8 mouse cellular contexts compared by ENCODE assay signal in genomic region chr15:99420521-99421014, GRCm38 (mm10). TPM values are rescaled to one million over a fixed set of nuclear protein-coding genes. Genes with fewer than 3 reads are reported as not detected.
DNase-seq lines count a peak whose midpoint lies in the region; ATAC-seq lines count a peak whose summit lies in the region.

No protein-coding gene starts in this region.

- H3K9me3 ChIP-seq in embryonic facial prominence, embryonic 12.5 days, result no peaks in the 10 kb centered on the region
- H3K9me3 ChIP-seq in heart, embryonic 11.5 days (replicated peaks; ENCODE audit: control insufficient read depth, low read length), result no peaks in the 10 kb centered on the region
- no peaks in the 10 kb centered on the region for H3K9me3 ChIP-seq in kidney, embryonic 16.5 days (ENCODE audit: low read length)
- no peaks in the 10 kb centered on the region for H3K9me3 ChIP-seq in stomach, embryonic 15.5 days

- intact Hi-C loops in left cerebral cortex, postnatal 14 days (cut with DNase I), result no loop called here
- intact Hi-C loops in left cerebral cortex, postnatal 36 days (cut with DNase I), result loop anchor here (5.0 kb wide), 1 partner anchor 37 kb away; the partner anchor contains the start of gene Nckap5l

- ATAC-seq in embryonic facial prominence, embryonic 12.5 days (ENCODE audit: insufficient number of reproducible peaks, insufficient read depth, low FRiP score, low TSS enrichment), result peak; percentile 68
- ATAC-seq in heart, embryonic 11.5 days (replicated peaks; ENCODE audit: insufficient number of reproducible peaks, low FRiP score, low TSS enrichment), result peak; percentile 43
- ATAC-seq in kidney, embryonic 16.5 days (ENCODE audit: low FRiP score, low TSS enrichment), result peak; percentile 78
- ATAC-seq in stomach, embryonic 15.5 days (ENCODE audit: insufficient read depth, low FRiP score, low read depth), result peak; percentile 42

- WGBS in embryonic facial prominence, embryonic 12.5 days, result 4% methylated on average over 12 of the region's 12 CpGs
- WGBS in heart, embryonic 11.5 days (ENCODE audit: insufficient replicate concordance), result 14% methylated on average over 12 of the region's 12 CpGs
- 2% methylated on average over 12 of the region's 12 CpGs for WGBS in kidney, embryonic 16.5 days
- 7% methylated on average over 12 of the region's 12 CpGs for WGBS in stomach, embryonic 15.5 days

- peak overlapping the region; percentile 36 for H3K4me2 ChIP-seq in embryonic facial prominence, embryonic 12.5 days (replicated peaks)
- peak overlapping the region; percentile 45 for H3K4me2 ChIP-seq in heart, embryonic 11.5 days
- peak overlapping the region; percentile 47 for H3K4me2 ChIP-seq in kidney, embryonic 16.5 days (replicated peaks; ENCODE audit: low read depth, low read length)
- H3K4me2 ChIP-seq in stomach, embryonic 15.5 days, result peak overlapping the region; percentile 44

- H3K27me3 ChIP-seq in embryonic facial prominence, embryonic 12.5 days, result no peaks in the 10 kb centered on the region
- H3K27me3 ChIP-seq in heart, embryonic 11.5 days (ENCODE audit: control insufficient read depth, insufficient read depth, low read length), result no peaks in the 10 kb centered on the region
- H3K27me3 ChIP-seq in kidney, embryonic 16.5 days (ENCODE audit: insufficient read depth, low read length), result no peaks in the 10 kb centered on the region
- H3K27me3 ChIP-seq in stomach, embryonic 15.5 days (replicated peaks), result no peaks in the 10 kb centered on the region

- H3K4me1 ChIP-seq in embryonic facial prominence, embryonic 12.5 days, result peaks cover 21% of the 10 kb centered on the region
- H3K4me1 ChIP-seq in heart, embryonic 11.5 days (ENCODE audit: control insufficient read depth, insufficient read depth, low read length), result peaks cover 19% of the 10 kb centered on the region
- H3K4me1 ChIP-seq in kidney, embryonic 16.5 days (ENCODE audit: insufficient read depth, low read length), result peaks cover 39% of the 10 kb centered on the region
- peaks cover 22% of the 10 kb centered on the region for H3K4me1 ChIP-seq in stomach, embryonic 15.5 days

- H3K27ac ChIP-seq in embryonic facial prominence, embryonic 12.5 days, result peak overlapping the region; percentile 86
- peak overlapping the region; percentile 91 for H3K27ac ChIP-seq in heart, embryonic 11.5 days (ENCODE audit: low read depth, low read length)
- peak overlapping the region; percentile 91 for H3K27ac ChIP-seq in kidney, embryonic 16.5 days (ENCODE audit: low read length)
- peak overlapping the region; percentile 81 for H3K27ac ChIP-seq in stomach, embryonic 15.5 days

- H3K4me3 ChIP-seq in embryonic facial prominence, embryonic 12.5 days, result no peak overlapping the region
- no peak overlapping the region for H3K4me3 ChIP-seq in heart, embryonic 11.5 days (ENCODE audit: low read depth, low read length)
- peak overlapping the region; percentile 13 for H3K4me3 ChIP-seq in kidney, embryonic 16.5 days (ENCODE audit: low read length)
- H3K4me3 ChIP-seq in stomach, embryonic 15.5 days (replicated peaks), result 0 out of 2 replicates have a peak overlapping the region, but pooled peaks have one; percentile 3

- H3K9ac ChIP-seq in embryonic facial prominence, embryonic 12.5 days, result no peak overlapping the region
- H3K9ac ChIP-seq in heart, embryonic 11.5 days (ENCODE audit: low read depth, low read length), result peak overlapping the region; percentile 49; the same call in 1 of the 2 replicates
- H3K9ac ChIP-seq in kidney, embryonic 16.5 days (replicated peaks; ENCODE audit: low read length), result peak overlapping the region; percentile 50
- no peak overlapping the region for H3K9ac ChIP-seq in stomach, embryonic 15.5 days

- peak; percentile 35 to 48 for DNase-seq in left cerebral cortex, postnatal 14 days (ENCODE audit: low spot score in 2 of 2)
- no peak for DNase-seq in left cerebral cortex, postnatal 36 days (ENCODE audit: low spot score in 2 of 2)
- peak; percentile 83 for DNase-seq in lung, postnatal 25 days (ENCODE audit: low spot score)
- no peak for DNase-seq in right cerebral cortex, adult 18-20 months

- peaks cover 32% of the 10 kb centered on the region for H3K36me3 ChIP-seq in embryonic facial prominence, embryonic 12.5 days
- H3K36me3 ChIP-seq in heart, embryonic 11.5 days (ENCODE audit: control insufficient read depth, insufficient read depth, low read length), result peaks cover 10% of the 10 kb centered on the region; the same call in 1 of the 2 replicates
- peaks cover 19% of the 10 kb centered on the region for H3K36me3 ChIP-seq in kidney, embryonic 16.5 days (ENCODE audit: insufficient read depth, low read length)
- H3K36me3 ChIP-seq in stomach, embryonic 15.5 days, result peaks cover 5% of the 10 kb centered on the region; the same call in 1 of the 2 replicates

RNA-seq across cellular contexts. Expression of gene Tmbim6, which starts 27.9 kb away (rescaled TPM):
- 100 to 1,000 TPM; 330 to 349 TPM for total RNA-seq in left cerebral cortex, postnatal 14 days (2021)
- total RNA-seq in left cerebral cortex, postnatal 36 days (2021), result 100 to 1,000 TPM; 319 to 339 TPM
- 256 and 268 TPM in 2 replicates for polyA plus RNA-seq in embryonic facial prominence, embryonic 12.5 days (2016; fragmentation: Nextera tagmentation; extraction: Ambion mirVana)
- polyA plus RNA-seq in heart, embryonic 11.5 days (2014; fragmentation: Nextera tagmentation; extraction: Ambion mirVana), result 233 and 290 TPM in 2 replicates
- polyA plus RNA-seq in kidney, embryonic 16.5 days (2015; fragmentation: Nextera tagmentation; extraction: Ambion mirVana), result 634 and 653 TPM in 2 replicates
- polyA plus RNA-seq in stomach, embryonic 15.5 days (2015; fragmentation: Nextera tagmentation; extraction: Ambion mirVana), result 425 and 426 TPM in 2 replicates

RNA-seq across cellular contexts. Expression of gene Nckap5l, which starts 37.0 kb away (rescaled TPM):
- total RNA-seq in left cerebral cortex, postnatal 14 days (2021), result 10 to 100 TPM; 27.6 to 35.6 TPM
- total RNA-seq in left cerebral cortex, postnatal 36 days (2021), result 10 to 100 TPM; 19.4 to 21.4 TPM
- polyA plus RNA-seq in embryonic facial prominence, embryonic 12.5 days (2016; fragmentation: Nextera tagmentation; extraction: Ambion mirVana), result 11.6 and 12.3 TPM in 2 replicates
- 9.0 and 9.1 TPM in 2 replicates for polyA plus RNA-seq in heart, embryonic 11.5 days (2014; fragmentation: Nextera tagmentation; extraction: Ambion mirVana)
- 9.3 and 10.9 TPM in 2 replicates for polyA plus RNA-seq in kidney, embryonic 16.5 days (2015; fragmentation: Nextera tagmentation; extraction: Ambion mirVana)
- polyA plus RNA-seq in stomach, embryonic 15.5 days (2015; fragmentation: Nextera tagmentation; extraction: Ambion mirVana), result 4.8 and 6.8 TPM in 2 replicates

RNA-seq across cellular contexts. Expression of gene Fmnl3, which starts 50.3 kb away (rescaled TPM):
- total RNA-seq in left cerebral cortex, postnatal 14 days (2021), result 10 to 100 TPM; 11.3 to 13.4 TPM
- 10 to 100 TPM; 10.6 to 10.8 TPM for total RNA-seq in left cerebral cortex, postnatal 36 days (2021)
- polyA plus RNA-seq in embryonic facial prominence, embryonic 12.5 days (2016; fragmentation: Nextera tagmentation; extraction: Ambion mirVana), result 32.6 and 37.0 TPM in 2 replicates
- 11.0 and 11.4 TPM in 2 replicates for polyA plus RNA-seq in heart, embryonic 11.5 days (2014; fragmentation: Nextera tagmentation; extraction: Ambion mirVana)
- polyA plus RNA-seq in kidney, embryonic 16.5 days (2015; fragmentation: Nextera tagmentation; extraction: Ambion mirVana), result 27.1 and 29.8 TPM in 2 replicates
- polyA plus RNA-seq in stomach, embryonic 15.5 days (2015; fragmentation: Nextera tagmentation; extraction: Ambion mirVana), result 18.2 and 21.3 TPM in 2 replicates

RNA-seq across cellular contexts. Expression of gene Bcdin3d, which starts 54.0 kb away (rescaled TPM):
- total RNA-seq in left cerebral cortex, postnatal 14 days (2021), result 1 to 10 TPM; 4.7 to 4.8 TPM
- 1 to 10 TPM; 3.9 to 6.6 TPM for total RNA-seq in left cerebral cortex, postnatal 36 days (2021)
- 14.6 and 16.3 TPM in 2 replicates for polyA plus RNA-seq in embryonic facial prominence, embryonic 12.5 days (2016; fragmentation: Nextera tagmentation; extraction: Ambion mirVana)
- 11.9 TPM in 2 replicates for polyA plus RNA-seq in heart, embryonic 11.5 days (2014; fragmentation: Nextera tagmentation; extraction: Ambion mirVana)
- polyA plus RNA-seq in kidney, embryonic 16.5 days (2015; fragmentation: Nextera tagmentation; extraction: Ambion mirVana), result 16.8 and 18.2 TPM in 2 replicates
- polyA plus RNA-seq in stomach, embryonic 15.5 days (2015; fragmentation: Nextera tagmentation; extraction: Ambion mirVana), result 14.8 and 14.9 TPM in 2 replicates

Comparison
In these comparisons a context has a peak if more than half of its experiments do, and no peak if none do; other contexts are left out.
1. DNase-seq: peak in left cerebral cortex, postnatal 14 days (2 of 2) and lung, postnatal 25 days (single experiment); none in left cerebral cortex, postnatal 36 days (0 of 2) and right cerebral cortex, adult 18-20 months (single experiment).
2. H3K4me3 ChIP-seq: peak in kidney, embryonic 16.5 days (single experiment) and stomach, embryonic 15.5 days (single experiment); none in embryonic facial prominence, embryonic 12.5 days (single experiment) and heart, embryonic 11.5 days (single experiment).
3. H3K9ac ChIP-seq: peak in heart, embryonic 11.5 days (single experiment) and kidney, embryonic 16.5 days (single experiment); none in embryonic facial prominence, embryonic 12.5 days (single experiment) and stomach, embryonic 15.5 days (single experiment).
4. Peak in every context shown above with its lines, with median percentiles within 50 percentile points of each other: ATAC-seq, H3K27ac ChIP-seq and H3K4me2 ChIP-seq.